Mouse (Mus musculus) granulocyte monocyte progenitor cell, adult 5-6 weeks (primary cell): Measurements from ENCODE around the gene Cyp4f14. TPM values are rescaled to one million over a fixed set of nuclear protein-coding genes. Genes with fewer than 3 reads are reported as not detected.

Experiments
- ATAC-seq: replicated peaks from 2 replicates; pipeline ENCODE4 v1.8.0; 2016; ENCODE audit warnings: mild to moderate bottlenecking, moderate TSS enrichment, inconsistent platforms; ENCODE audit not compliant: poor library complexity, severe bottlenecking
- total RNA-seq, 2 experiments: library from RNA; stranded (forward) in 1 of 2; stranded (reverse) in 1 of 2; fragments of 200-712, 200-1000 nt in 1 of 2; fragments of >200 nt in 1 of 2; fragmentation: Nextera tagmentation in 1 of 2; gene quantifications; 2 replicates each; pipeline ENCODE4 v1.2.3; 2014 to 2017

The Cyp4f14 gene
- total RNA-seq (2014; fragmentation: Nextera tagmentation) (not detected in 2 replicates), total RNA-seq (2017) (not detected in 2 replicates)

DNA sequence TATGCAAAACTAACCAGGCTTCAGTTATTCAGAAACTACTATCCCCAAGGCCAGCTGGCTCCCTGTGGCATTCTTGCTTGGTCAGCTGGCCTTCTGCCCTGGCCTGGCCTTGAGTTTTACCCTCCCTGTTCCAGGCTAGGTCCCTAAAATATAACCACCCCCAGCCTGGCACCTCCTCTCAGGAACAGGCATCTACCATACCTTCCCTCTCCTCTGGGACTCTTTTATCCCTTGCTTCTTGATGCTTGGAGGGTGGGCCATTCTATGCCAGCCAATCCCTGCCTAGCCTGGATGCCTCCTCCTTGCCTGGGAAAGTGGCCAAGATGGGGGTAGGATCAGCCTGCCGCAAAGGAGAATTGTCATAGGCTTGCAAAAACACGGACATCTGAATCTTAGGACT lies at the start of gene Cyp4f14:
Gene Cyp4f14 (minus strand): TSS at position 212 of the 400 bp plus-strand sequence.
- no peak for ATAC-seq

- peak; percentile 96 for ATAC-seq
Measured at GRCm38 (mm10) chr17:32965623-32966290, 48.6 kb upstream of the Cyp4f14 start, which contains the start of gene Zfp472. Gene Zfp472 (plus strand): TSS chr17:32965814.

DNA sequence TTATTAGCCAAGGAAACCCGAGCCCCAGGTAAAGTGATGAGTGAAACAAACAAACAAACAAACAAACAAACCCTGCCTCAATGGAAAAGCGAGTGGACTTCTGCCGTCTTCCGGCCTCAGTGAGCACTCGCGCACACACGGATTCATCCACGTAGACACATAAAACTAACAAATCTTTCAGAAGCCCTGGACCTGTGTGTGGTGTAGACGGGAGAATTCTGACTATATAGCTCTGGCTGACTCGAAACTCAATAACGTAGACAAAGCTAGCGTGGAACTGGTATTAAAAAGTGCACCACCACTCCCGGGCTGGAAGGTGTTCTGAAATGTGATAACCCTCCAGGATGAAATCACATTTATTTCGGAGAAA lies 48.1 kb upstream of the Cyp4f14 start:
- no peak for ATAC-seq

- peak; percentile 61 for ATAC-seq
Measured at GRCm38 (mm10) chr17:32951441-32951840, 34.3 kb upstream of the Cyp4f14 start.

GRCm38 (mm10) chr17:32951006-32951405 lies 33.9 kb upstream of the Cyp4f14 start:
- peak; percentile 66 for ATAC-seq

DNA sequence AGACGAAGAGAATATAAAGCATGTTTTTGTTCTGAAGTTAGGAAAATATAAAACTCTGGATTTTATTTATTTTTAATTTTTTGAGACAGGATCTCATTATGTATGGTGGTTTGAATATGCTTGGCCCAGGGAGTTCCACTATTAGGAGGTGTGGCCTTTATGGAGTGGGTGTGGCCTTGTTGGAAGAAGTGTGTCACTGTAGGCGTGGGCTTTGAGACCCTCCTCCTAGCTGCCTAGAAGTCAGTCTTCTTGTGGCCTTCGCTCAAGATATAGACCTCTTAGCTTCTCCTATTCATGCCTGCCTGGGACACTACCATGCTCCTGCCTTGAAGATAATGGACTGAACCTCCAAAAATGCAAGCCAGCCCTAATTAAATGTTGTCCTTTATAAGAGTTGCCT lies 33.0 kb upstream of the Cyp4f14 start:
- ATAC-seq: no peak

GRCm38 (mm10) chr17:32947215-32947914 lies 30.2 kb upstream of the Cyp4f14 start, which contains the start of gene Cyp4f13:
Gene Cyp4f13 (minus strand): TSS chr17:32947402.
- peak; percentile 86 for ATAC-seq

- no peak for ATAC-seq
Measured at GRCm38 (mm10) chr17:32946716-32947115, 29.6 kb upstream of the Cyp4f14 start.

- no peak for ATAC-seq
Measured at GRCm38 (mm10) chr17:32944402-32945035, 27.4 kb upstream of the Cyp4f14 start.

- no peak for ATAC-seq
Measured at GRCm38 (mm10) chr17:32943661-32944060, 26.5 kb upstream of the Cyp4f14 start.

DNA sequence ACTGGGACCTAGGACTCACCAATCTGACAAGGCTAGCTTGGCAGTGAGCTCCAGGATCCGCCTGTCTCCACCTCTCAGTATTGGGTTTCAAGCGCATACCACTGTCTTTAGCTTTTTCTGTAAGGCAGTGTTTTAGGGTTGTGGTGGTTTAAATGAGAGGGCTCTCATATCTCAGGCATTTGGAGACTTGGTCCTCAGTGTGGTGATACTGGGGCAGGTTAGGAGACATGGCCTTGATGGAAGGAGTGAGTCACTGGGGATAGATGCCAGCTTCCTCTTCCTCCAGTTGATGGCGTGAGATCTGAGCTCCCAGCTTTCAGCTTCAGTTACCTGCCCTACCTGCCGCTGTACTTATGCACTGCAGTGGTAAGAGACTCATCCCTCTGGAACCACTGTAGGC lies 22.7 kb upstream of the Cyp4f14 start:
- no peak for ATAC-seq

DNA sequence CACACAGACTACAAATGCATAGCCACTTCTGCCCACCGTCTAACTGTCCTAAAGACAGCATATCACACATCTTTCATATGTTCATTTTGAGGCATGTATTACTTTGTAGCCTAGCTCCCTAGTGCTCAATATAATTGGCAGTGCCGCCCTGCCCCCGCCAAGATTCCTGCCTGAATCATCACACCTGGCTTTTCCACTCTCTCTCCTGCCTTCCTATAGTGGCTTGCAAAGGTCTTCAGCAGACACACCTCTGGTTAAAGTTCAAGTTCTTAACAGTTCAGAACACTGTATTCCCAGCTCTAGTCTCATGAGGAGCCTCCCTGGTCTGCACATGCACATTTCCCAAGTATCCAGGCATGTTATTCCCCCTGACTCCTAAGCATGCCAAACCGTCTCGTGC lies 10.7 kb upstream of the Cyp4f14 start:
- no peak for ATAC-seq

DNA sequence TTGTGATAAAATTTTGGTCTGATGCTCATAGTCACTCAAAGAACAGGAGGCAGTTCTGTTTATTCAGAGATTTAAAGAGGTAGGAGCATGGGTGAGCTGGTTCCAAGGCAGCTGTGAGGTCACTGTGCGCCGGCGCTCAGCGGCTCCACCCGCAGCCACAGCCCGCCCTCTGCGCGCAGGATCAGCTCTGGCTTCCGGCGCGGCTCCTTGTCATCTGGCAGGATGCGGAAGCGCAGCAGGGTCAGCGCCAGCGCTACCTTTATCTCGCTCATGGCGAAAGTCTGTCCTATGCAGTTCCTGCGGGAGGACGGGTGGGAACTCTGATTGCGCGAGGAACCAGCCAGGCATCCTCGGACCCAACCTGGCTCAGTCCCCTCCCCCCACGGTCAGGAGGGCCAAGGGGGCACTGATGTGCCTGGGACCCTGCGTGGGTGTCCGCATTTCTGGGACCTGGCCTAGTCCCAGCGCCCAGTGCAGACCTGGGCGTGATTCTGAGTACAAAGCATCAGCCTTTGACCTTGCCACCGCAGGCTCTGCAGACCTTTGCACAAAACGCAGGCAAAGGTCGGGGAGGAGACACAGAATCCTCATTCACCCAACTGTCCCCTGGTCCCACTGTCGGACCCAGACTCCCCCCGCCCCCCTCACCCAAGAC lies 7.6 kb upstream of the Cyp4f14 start:
- ATAC-seq: peak; percentile 86

DNA sequence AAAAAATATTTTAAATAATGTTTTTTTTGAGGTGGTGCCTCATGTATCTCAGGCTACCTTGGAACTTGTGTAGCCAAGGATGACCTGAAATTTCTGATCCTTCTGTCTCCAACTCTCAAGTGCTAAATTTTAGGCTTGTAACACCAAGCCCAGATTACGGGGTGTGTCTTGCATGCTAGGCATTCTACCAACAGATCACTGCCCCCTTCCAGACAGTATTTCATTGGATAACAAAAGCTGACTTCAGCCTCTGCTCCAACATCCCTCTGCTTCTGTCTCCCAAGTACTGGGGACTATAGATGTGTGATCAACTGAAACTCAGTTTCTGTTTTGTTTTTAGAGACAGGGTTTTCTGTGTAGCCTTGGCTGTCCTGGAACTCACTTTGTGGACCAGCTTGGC lies 6.5 kb upstream of the Cyp4f14 start:
- no peak for ATAC-seq

GRCm38 (mm10) chr17:32919123-32919522 lies 2.0 kb upstream of the Cyp4f14 start:
- ATAC-seq: no peak

DNA sequence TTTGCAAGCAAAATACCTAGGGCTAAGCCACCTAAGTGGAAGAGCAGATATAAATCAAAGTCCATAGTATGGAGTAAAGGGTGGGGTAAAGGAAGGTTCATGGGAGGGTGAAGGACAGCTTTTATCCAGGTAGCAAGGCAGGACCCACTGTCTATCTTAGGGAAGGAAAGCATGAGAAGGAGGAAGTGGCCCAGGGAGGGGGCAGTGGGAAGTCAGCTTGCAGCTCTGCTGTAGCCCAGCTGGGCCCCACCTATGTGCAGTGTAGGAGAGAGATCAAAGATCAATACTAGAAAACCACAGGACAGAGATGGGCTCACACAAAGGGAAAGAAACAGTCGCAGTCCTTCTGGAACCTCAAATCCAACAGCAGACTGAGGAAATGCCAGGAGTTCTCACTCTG lies 1.1 kb downstream of the Cyp4f14 start:
- ATAC-seq: 0 out of 2 replicates have a peak, but pooled peaks have one; percentile 30

GRCm38 (mm10) chr17:32906172-32906571 lies 11.0 kb downstream of the Cyp4f14 start:
- no peak for ATAC-seq

DNA sequence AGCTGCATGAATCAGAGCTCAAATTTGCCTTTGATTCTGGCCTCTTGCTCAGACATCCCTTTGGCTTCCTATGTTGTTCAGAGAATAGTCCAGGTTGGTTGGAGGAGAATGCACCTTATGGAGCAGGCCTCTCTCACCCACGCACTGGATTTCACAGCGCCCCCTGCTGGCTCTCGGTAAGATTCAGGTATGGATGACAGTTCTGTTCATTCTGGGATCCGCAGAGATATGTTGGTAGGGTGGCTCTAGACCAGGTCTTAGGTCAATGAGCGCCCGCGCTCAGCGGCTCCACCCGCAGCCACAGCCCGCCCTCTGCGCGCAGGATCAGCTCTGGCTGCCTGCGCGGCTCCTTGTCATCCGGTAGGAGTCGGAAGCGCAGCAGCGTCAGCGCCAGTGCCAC lies 11.9 kb downstream of the Cyp4f14 start:
- ATAC-seq: peak; percentile 73

GRCm38 (mm10) chr17:32904414-32904813 lies 12.7 kb downstream of the Cyp4f14 start:
- ATAC-seq: no peak

GRCm38 (mm10) chr17:32901751-32902525 lies 15.2 kb downstream of the Cyp4f14 start:
- ATAC-seq: no peak
